Comparison of ENCODE assay signal across 43 mouse cellular contexts in genomic region chr12:64474590-64474989, GRCm38 (mm10). TPM values are rescaled to one million over a fixed set of nuclear protein-coding genes. Genes with fewer than 3 reads are reported as not detected.
"Had no signal": no experiment of that assay in that cellular context is flagged by ENCODE, and none has a peak within 500 bp of the region (broad histone marks: within the 10 kb centered on the region; RNA-seq: fewer than 3 reads in every experiment).

Gene Fscb, minus strand, starts transcription at chr12:64474690.

- H3K36me3 ChIP-seq: heart, embryonic 10.5 days; heart, embryonic 12.5 days; heart, embryonic 13.5 days; heart, embryonic 15.5 days; hindbrain, embryonic 10.5 days; hindbrain, embryonic 12.5 days; hindbrain, embryonic 13.5 days; hindbrain, embryonic 15.5 days; intestine, embryonic 15.5 days; kidney, embryonic 15.5 days had no signal

- H3K27me3 ChIP-seq: heart, embryonic 12.5 days; heart, embryonic 13.5 days; heart, embryonic 15.5 days; hindbrain, embryonic 12.5 days; hindbrain, embryonic 13.5 days; hindbrain, embryonic 15.5 days; intestine, embryonic 15.5 days; kidney, embryonic 15.5 days had no signal

- H3K4me1 ChIP-seq: heart, embryonic 10.5 days; heart, embryonic 12.5 days; heart, embryonic 13.5 days; heart, embryonic 15.5 days; hindbrain, embryonic 10.5 days; hindbrain, embryonic 12.5 days; hindbrain, embryonic 13.5 days; hindbrain, embryonic 15.5 days; intestine, embryonic 15.5 days; kidney, embryonic 15.5 days had no signal

- DNase-seq: heart, postnatal 10 days; heart, postnatal 14 days; heart, postnatal 36 days; heart, postnatal 4 days; kidney, adult 11 months; kidney, adult 18-20 months; kidney, adult 2 months; kidney, adult 8-10 months; kidney, adult 9 months; kidney, postnatal 10 days; kidney, postnatal 14 days; kidney, postnatal 25 days; kidney, postnatal 36 days; kidney, postnatal 4 days; layer of hippocampus, adult 9-11 months; layer of hippocampus, postnatal 36 days had no signal

- H3K4me3 ChIP-seq: heart, embryonic 10.5 days; heart, embryonic 12.5 days; heart, embryonic 13.5 days; heart, embryonic 15.5 days; hindbrain, embryonic 10.5 days; hindbrain, embryonic 12.5 days; hindbrain, embryonic 13.5 days; hindbrain, embryonic 15.5 days; intestine, embryonic 15.5 days; kidney, embryonic 15.5 days; layer of hippocampus, adult 2 months had no signal

- H3K27ac ChIP-seq: heart, embryonic 10.5 days; heart, embryonic 13.5 days; heart, embryonic 15.5 days; hindbrain, embryonic 10.5 days; hindbrain, embryonic 12.5 days; hindbrain, embryonic 13.5 days; hindbrain, embryonic 14.5 days; hindbrain, embryonic 15.5 days; hindbrain, postnatal 0 days; intestine, embryonic 15.5 days; kidney, embryonic 15.5 days; kidney, postnatal 0 days; layer of hippocampus, adult 2 months had no signal

RNA-seq across cellular contexts. Expression of gene Fscb, which starts in this region (rescaled TPM):
- polyA plus RNA-seq: heart, embryonic 10.5 days; heart, embryonic 11.5 days; heart, embryonic 12.5 days; heart, embryonic 13.5 days; heart, embryonic 14.5 days; heart, embryonic 15.5 days; heart, embryonic 16.5 days; heart, postnatal 0 days; hindbrain, embryonic 10.5 days; hindbrain, embryonic 11.5 days; hindbrain, embryonic 12.5 days; hindbrain, embryonic 13.5 days; hindbrain, embryonic 14.5 days; hindbrain, embryonic 15.5 days; hindbrain, embryonic 16.5 days; hindbrain, postnatal 0 days; inflammation-experienced regulatory T-cells, adult 6 months; intestine, embryonic 14.5 days; intestine, embryonic 15.5 days; intestine, embryonic 16.5 days; intestine, postnatal 0 days; kidney, adult 2 months; kidney, embryonic 14.5 days; kidney, embryonic 15.5 days; kidney, embryonic 16.5 days; kidney, postnatal 0 days; large intestine, adult 2 months had no signal
